8 mouse cellular contexts compared by ENCODE assay signal in genomic region chr13:67484424-67484811, GRCm38 (mm10). TPM values are rescaled to one million over a fixed set of nuclear protein-coding genes. Genes with fewer than 3 reads are reported as not detected.
A peak's percentile ranks its signal among the peaks of the same experiment; 100 is the strongest.
DNase-seq lines count a peak whose midpoint lies in the region; ATAC-seq and TF ChIP-seq lines count a peak whose summit lies in the region.

No protein-coding gene starts in this region.

- H3K27ac ChIP-seq in bone marrow macrophage, adult 2 months (ENCODE audit: insufficient read depth, low read depth, low read length) = peak overlapping the region; percentile 58
- peak overlapping the region; percentile 16; the same call in 1 of the 2 replicates for H3K27ac ChIP-seq in forebrain, embryonic 15.5 days (replicated peaks)
- peak overlapping the region; percentile 13; the same call in 1 of the 2 replicates for H3K27ac ChIP-seq in liver, embryonic 11.5 days (ENCODE audit: low read depth, low read length)

- no peaks in the 10 kb centered on the region for H3K9me3 ChIP-seq in forebrain, embryonic 15.5 days
- H3K9me3 ChIP-seq in liver, embryonic 11.5 days (ENCODE audit: control insufficient read depth, low read length) = no peaks in the 10 kb centered on the region

- WGBS in forebrain, embryonic 15.5 days = 37% methylated on average over 8 of the region's 8 CpGs
- 26% methylated on average over 8 of the region's 8 CpGs for WGBS in liver, embryonic 11.5 days

- no peak for TF ChIP-seq CTCF in bone marrow macrophage, adult 2 months (IDR thresholded peaks at IDR 0.05; ENCODE audit: low read depth, low read length)

- peak; percentile 76 for ATAC-seq in forebrain, embryonic 15.5 days (replicated peaks)
- peak; percentile 46 for ATAC-seq in liver, embryonic 11.5 days (replicated peaks; ENCODE audit: low FRiP score)

- TF ChIP-seq POLR2A in bone marrow macrophage, adult 2 months (IDR thresholded peaks at IDR 0.05; ENCODE audit: borderline replicate concordance, low read depth, low read length) = no peak

- peaks cover 19% of the 10 kb centered on the region; the same call in 1 of the 2 replicates for H3K36me3 ChIP-seq in forebrain, embryonic 15.5 days
- H3K36me3 ChIP-seq in liver, embryonic 11.5 days (ENCODE audit: control insufficient read depth, insufficient read depth, low read length) = no peaks in the 10 kb centered on the region

- H3K27me3 ChIP-seq in forebrain, embryonic 15.5 days = no peaks in the 10 kb centered on the region
- no peaks in the 10 kb centered on the region for H3K27me3 ChIP-seq in liver, embryonic 11.5 days (replicated peaks; ENCODE audit: control insufficient read depth, insufficient read depth, low read length)

- H3K4me2 ChIP-seq in forebrain, embryonic 15.5 days (replicated peaks) = peak overlapping the region; percentile 76
- H3K4me2 ChIP-seq in liver, embryonic 11.5 days = peak overlapping the region; percentile 79

- DNase-seq in layer of hippocampus, adult 11-12 months (ENCODE audit: low spot score) = peak; percentile 6
- no peak for DNase-seq in layer of hippocampus, adult 9-11 months
- no peak for DNase-seq in liver, embryonic 11.5 days (ENCODE audit: low spot score)
- peak; percentile 9 for DNase-seq in right cerebral cortex, postnatal 4 days
- DNase-seq in gastrocnemius, postnatal 4 days (ENCODE audit: low spot score in 2 of 2) = no peak
- no peak for DNase-seq in urinary bladder, postnatal 25 days (ENCODE audit: low spot score)

- H3K9ac ChIP-seq in forebrain, embryonic 15.5 days (replicated peaks) = peak overlapping the region; percentile 56
- peak overlapping the region; percentile 70 for H3K9ac ChIP-seq in liver, embryonic 11.5 days (ENCODE audit: low read depth, low read length)

- H3K4me1 ChIP-seq in bone marrow macrophage, adult 2 months (ENCODE audit: control insufficient read depth, insufficient read depth, low read length) = peaks cover 8% of the 10 kb centered on the region
- H3K4me1 ChIP-seq in forebrain, embryonic 15.5 days = peaks cover 13% of the 10 kb centered on the region
- H3K4me1 ChIP-seq in liver, embryonic 11.5 days (replicated peaks; ENCODE audit: control insufficient read depth, insufficient read depth, low read length) = 0 out of 2 replicates have a peak, but pooled peaks cover 3% of the 10 kb centered on the region

- H3K4me3 ChIP-seq in bone marrow macrophage, adult 2 months (ENCODE audit: insufficient read depth, low read length) = peak overlapping the region; percentile 64
- peak overlapping the region; percentile 64 for H3K4me3 ChIP-seq in forebrain, embryonic 15.5 days
- peak overlapping the region; percentile 71 for H3K4me3 ChIP-seq in liver, embryonic 11.5 days (ENCODE audit: low read depth, low read length)

RNA-seq across cellular contexts. Expression of gene Zfp874b, which starts 0.4 kb away (rescaled TPM):
- 11.2 and 11.4 TPM in 2 replicates for polyA plus RNA-seq in bone marrow macrophage, adult 2 months (2012; ENCODE audit: insufficient read depth, insufficient read length, missing spikeins)
- 3.3 and 3.9 TPM in 2 replicates for polyA plus RNA-seq in forebrain, embryonic 15.5 days (2015; fragmentation: Nextera tagmentation; extraction: Ambion mirVana)
- polyA plus RNA-seq in liver, embryonic 11.5 days (2014; fragmentation: Nextera tagmentation; extraction: Ambion mirVana) = 2.6 and 2.8 TPM in 2 replicates
- 1 to 10 TPM; 5.5 to 6.4 TPM for total RNA-seq in gastrocnemius, postnatal 4 days (2021)

RNA-seq across cellular contexts. Expression of gene Zfp58, which starts 15.9 kb away (rescaled TPM):
- 6.1 and 8.0 TPM in 2 replicates for polyA plus RNA-seq in bone marrow macrophage, adult 2 months (2012; ENCODE audit: insufficient read depth, insufficient read length, missing spikeins)
- 12.3 and 12.6 TPM in 2 replicates for polyA plus RNA-seq in forebrain, embryonic 15.5 days (2015; fragmentation: Nextera tagmentation; extraction: Ambion mirVana)
- 8.0 and 9.2 TPM in 2 replicates for polyA plus RNA-seq in liver, embryonic 11.5 days (2014; fragmentation: Nextera tagmentation; extraction: Ambion mirVana)
- 1 to 10 TPM; 4.4 to 5.8 TPM for total RNA-seq in gastrocnemius, postnatal 4 days (2021)

RNA-seq across cellular contexts. Expression of gene Zfp874a, which starts 33.0 kb away (rescaled TPM):
- 11.4 and 14.8 TPM in 2 replicates for polyA plus RNA-seq in bone marrow macrophage, adult 2 months (2012; ENCODE audit: insufficient read depth, insufficient read length, missing spikeins)
- 7.3 and 7.5 TPM in 2 replicates for polyA plus RNA-seq in forebrain, embryonic 15.5 days (2015; fragmentation: Nextera tagmentation; extraction: Ambion mirVana)
- 5.8 and 6.9 TPM in 2 replicates for polyA plus RNA-seq in liver, embryonic 11.5 days (2014; fragmentation: Nextera tagmentation; extraction: Ambion mirVana)
- total RNA-seq in gastrocnemius, postnatal 4 days (2021) = 1 to 10 TPM; 4.0 to 5.5 TPM

RNA-seq across cellular contexts. Expression of gene Gm26965, which starts 41.5 kb away (rescaled TPM):
- not detected in 2 replicates for polyA plus RNA-seq in bone marrow macrophage, adult 2 months (2012; ENCODE audit: insufficient read depth, insufficient read length, missing spikeins)
- 0.59 TPM in 1 of 2 replicates, not detected in the other for polyA plus RNA-seq in forebrain, embryonic 15.5 days (2015; fragmentation: Nextera tagmentation; extraction: Ambion mirVana)
- polyA plus RNA-seq in liver, embryonic 11.5 days (2014; fragmentation: Nextera tagmentation; extraction: Ambion mirVana) = not detected in 2 replicates
- total RNA-seq in gastrocnemius, postnatal 4 days (2021) = not detected

RNA-seq across cellular contexts. Expression of gene Zfp87, which starts 41.6 kb away (rescaled TPM):
- 21.8 and 22.7 TPM in 2 replicates for polyA plus RNA-seq in bone marrow macrophage, adult 2 months (2012; ENCODE audit: insufficient read depth, insufficient read length, missing spikeins)
- polyA plus RNA-seq in forebrain, embryonic 15.5 days (2015; fragmentation: Nextera tagmentation; extraction: Ambion mirVana) = 42.8 and 43.6 TPM in 2 replicates
- polyA plus RNA-seq in liver, embryonic 11.5 days (2014; fragmentation: Nextera tagmentation; extraction: Ambion mirVana) = 13.9 and 15.7 TPM in 2 replicates
- 1 to 10 TPM; 8.4 to 8.6 TPM for total RNA-seq in gastrocnemius, postnatal 4 days (2021)

Comparison
In these comparisons a context has a peak if more than half of its experiments do, and no peak if none do; other contexts are left out.
1. DNase-seq: peak in layer of hippocampus, adult 11-12 months (single experiment) and right cerebral cortex, postnatal 4 days (single experiment); none in layer of hippocampus, adult 9-11 months (single experiment), liver, embryonic 11.5 days (single experiment), gastrocnemius, postnatal 4 days (0 of 2) and urinary bladder, postnatal 25 days (single experiment).
2. Peak in every context shown above with its lines, with median percentiles within 50 percentile points of each other: H3K27ac ChIP-seq and H3K4me3 ChIP-seq.